Mouse (Mus musculus): ENCODE measurements at regions not wholly inside any gene's neighbourhood (a gene's known extent, or its start where the extent isn't known, plus 50 kb on each side); places are given as distances from the start of the nearest gene placed in this dataset.

DNA sequence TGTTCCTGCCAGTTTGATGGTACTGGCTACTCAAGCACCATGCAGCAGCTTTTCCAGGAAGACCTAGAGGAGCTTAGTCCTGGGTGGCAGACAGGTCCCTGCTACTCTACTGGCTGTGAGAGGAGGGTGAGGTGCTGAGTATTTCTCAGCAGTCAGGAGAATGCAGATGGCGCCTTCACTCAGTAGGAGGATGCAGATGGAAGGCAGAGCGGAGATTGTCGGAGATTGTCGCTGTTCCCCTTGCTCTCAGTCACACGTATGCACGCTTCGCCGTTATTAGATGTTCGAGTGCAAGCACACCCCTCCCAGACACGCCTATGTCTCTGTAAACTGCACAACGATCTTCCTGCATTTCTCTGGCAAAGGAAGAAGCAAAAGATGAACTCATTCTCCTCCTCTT is 261.4 kb upstream of the Cnr1 start:
- Histone ChIP-seq H3K9me3 (replicated peaks; ENCODE audit: insufficient read depth, low read length) (no peaks in the 10 kb centered on the region), H3K9ac (ENCODE audit: control insufficient read depth, low read depth, low read length, poor library complexity, severe bottlenecking) (no peak overlapping the region), H3K27me3 (ENCODE audit: control insufficient read depth in 1 of 2, insufficient read depth in 2 of 2, low read length in 2 of 2) (no peaks in the 10 kb centered on the region; a peak in 1 of 4 replicates), H3K27ac (ENCODE audit: control insufficient read depth, low read depth, low read length) (no peak overlapping the region), H3K4me3 (ENCODE audit: control insufficient read depth in 1 of 2, insufficient read depth in 1 of 2, low read depth in 2 of 2, low read length in 2 of 2) (no peak overlapping the region), H3K36me3 (ENCODE audit: control insufficient read depth in 1 of 2, insufficient read depth in 2 of 2, low read length in 2 of 2) (no peaks in the 10 kb centered on the region), H3K4me1 (ENCODE audit: control insufficient read depth in 1 of 2, insufficient read depth in 2 of 2, low read length in 2 of 2) (no peaks in the 10 kb centered on the region), H3K79me2 (ENCODE audit: control insufficient read depth, insufficient read depth, low read length, poor library complexity) (no peaks in the 10 kb centered on the region)
- no peak for DNase-seq (ENCODE audit: low read depth, low spot score)
- TF ChIP-seq MYC (IDR thresholded peaks at IDR 0.05; ENCODE audit: low read depth, low read length) (no peak), NRF1 (IDR thresholded peaks at IDR 0.05; ENCODE audit: insufficient read depth, low read depth, low read length, poor library complexity, severe bottlenecking) (no peak)

DNA sequence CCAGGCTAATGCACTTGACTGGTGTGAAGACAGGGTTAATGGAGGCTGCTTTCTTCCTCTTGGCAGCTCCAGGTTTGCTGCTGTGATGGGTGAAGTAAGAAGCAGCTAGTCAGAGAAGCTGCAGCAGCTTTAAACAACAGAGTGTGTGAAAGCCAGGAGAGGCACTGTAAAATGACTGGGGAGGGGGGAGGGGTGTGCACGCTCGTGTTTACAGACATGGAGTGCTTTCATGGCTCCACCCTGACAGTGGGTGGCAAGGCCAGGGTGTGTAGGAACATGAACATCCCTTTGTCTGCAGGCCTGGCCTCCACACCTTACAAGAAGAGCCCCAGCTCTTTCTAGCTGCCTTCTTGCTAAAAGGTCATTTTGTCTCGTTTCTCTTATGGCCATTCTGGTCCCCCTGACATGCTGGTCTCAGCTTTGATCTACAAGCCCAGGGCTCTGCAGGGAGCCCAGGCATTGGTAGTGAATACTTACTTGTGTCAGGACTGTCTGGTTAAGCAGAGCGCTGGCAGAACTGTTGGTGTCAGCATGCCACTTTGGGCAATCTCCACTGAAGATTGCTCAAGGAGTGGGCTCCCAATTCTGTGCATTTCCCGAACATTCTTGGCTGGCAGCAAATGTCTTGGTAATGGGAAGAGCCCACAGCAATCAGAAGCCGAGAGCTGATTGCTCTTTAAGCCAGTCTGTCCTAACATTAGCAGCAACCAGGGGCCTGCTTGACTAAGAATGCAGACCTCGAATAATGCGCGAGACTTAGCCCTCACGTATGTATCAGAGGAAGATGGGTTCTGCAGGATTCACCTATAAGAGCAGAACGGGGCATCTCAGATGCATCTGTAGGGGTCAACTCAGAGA is 260.5 kb upstream of the Cnr1 start:
- Histone ChIP-seq H3K4me3 (ENCODE audit: control insufficient read depth in 1 of 2, insufficient read depth in 1 of 2, low read depth in 2 of 2, low read length in 2 of 2) (no peak overlapping the region), H3K79me2 (ENCODE audit: control insufficient read depth, insufficient read depth, low read length, poor library complexity) (no peaks in the 10 kb centered on the region), H3K27me3 (ENCODE audit: control insufficient read depth in 1 of 2, insufficient read depth in 2 of 2, low read length in 2 of 2) (no peaks in the 10 kb centered on the region; a peak in 1 of 4 replicates), H3K4me1 (ENCODE audit: control insufficient read depth in 1 of 2, insufficient read depth in 2 of 2, low read length in 2 of 2) (no peaks in the 10 kb centered on the region), H3K9me3 (replicated peaks; ENCODE audit: insufficient read depth, low read length) (no peaks in the 10 kb centered on the region), H3K27ac (ENCODE audit: control insufficient read depth, low read depth, low read length) (no peak overlapping the region), H3K9ac (ENCODE audit: control insufficient read depth, low read depth, low read length, poor library complexity, severe bottlenecking) (no peak overlapping the region), H3K36me3 (ENCODE audit: control insufficient read depth in 1 of 2, insufficient read depth in 2 of 2, low read length in 2 of 2) (no peaks in the 10 kb centered on the region)
- TF ChIP-seq MYC (IDR thresholded peaks at IDR 0.05; ENCODE audit: low read depth, low read length) (no peak), SIN3A (IDR thresholded peaks at IDR 0.05; ENCODE audit: low read length) (no peak), ZNF384 (IDR thresholded peaks at IDR 0.05; ENCODE audit: low read depth, low read length) (no peak), UBTF (IDR thresholded peaks at IDR 0.05; ENCODE audit: borderline replicate concordance, insufficient read depth, low read depth, low read length) (no peak), USF1 (IDR thresholded peaks at IDR 0.05; ENCODE audit: low read depth, low read length) (no peak), HCFC1 (IDR thresholded peaks at IDR 0.05; ENCODE audit: low read depth, low read length) (no peak), ELF1 (IDR thresholded peaks at IDR 0.05; ENCODE audit: low read depth, low read length) (no peak), ZKSCAN1 (IDR thresholded peaks at IDR 0.05; ENCODE audit: low read depth, low read length) (no peak), CHD2 (IDR thresholded peaks at IDR 0.05; ENCODE audit: low read length) (no peak), ETS1 (IDR thresholded peaks at IDR 0.05; ENCODE audit: low read depth, low read length) (no peak), TAL1 (IDR thresholded peaks at IDR 0.05; ENCODE audit: low read length) (no peak), KAT2A (conservative IDR thresholded peaks at IDR 0.05; ENCODE audit: low read depth, low read length) (no peak), RAD21 (IDR thresholded peaks at IDR 0.05; ENCODE audit: low read depth, low read length) (no peak), NELFE (IDR thresholded peaks at IDR 0.05; ENCODE audit: low read depth, low read length) (no peak), MAX (IDR thresholded peaks at IDR 0.05; ENCODE audit: low read length) (no peak), CHD1 (IDR thresholded peaks at IDR 0.05; ENCODE audit: low read depth, low read length) (no peak), MXI1 (IDR thresholded peaks at IDR 0.05; ENCODE audit: low read depth, low read length) (no peak), POLR2AphosphoS5 (IDR thresholded peaks at IDR 0.05; ENCODE audit: borderline replicate concordance, low read depth, low read length) (no peak)
- no peak for DNase-seq (ENCODE audit: low read depth, low spot score)
